Mouse (Mus musculus) R1 (cell line): Measurements from ENCODE around the gene Dlat.

Experiments
- DNase-seq: peaks from one replicate; pipeline ENCODE4 v3.0.0-alpha.2; 2018; ENCODE audit warnings: low read depth, low spot score

Gene Dlat

GRCm38 (mm10) chr9:50593544-50593943, 66.0 kb downstream of the Dlat start:
- DNase-seq: peak; percentile 77

- DNase-seq: peak; percentile 41
Measured at GRCm38 (mm10) chr9:50592955-50593354, 66.6 kb downstream of the Dlat start.

- no peak for DNase-seq
Measured at GRCm38 (mm10) chr9:50590856-50591518, 68.6 kb downstream of the Dlat start.

GRCm38 (mm10) chr9:50586955-50587354, 72.6 kb downstream of the Dlat start:
- DNase-seq: no peak

- no peak for DNase-seq
Measured at GRCm38 (mm10) chr9:50585145-50585818, 74.3 kb downstream of the Dlat start.
